Mouse (Mus musculus) lung, postnatal 0 days (tissue): ENCODE measurements around the gene Abhd12b. TPM values are rescaled to one million over a fixed set of nuclear protein-coding genes. Genes with fewer than 3 reads are reported as not detected.

ENCODE experiments used
- ATAC-seq: fragments of 200-750 bp; cut with Nextera tagmentation; 2 replicates; pipeline ENCODE4 v1.8.0; 2017; ENCODE audit warnings: moderate library complexity
- DNase-seq: peaks from one replicate; pipeline ENCODE4 v3.0.0-alpha.2; 2016; ENCODE audit warnings: low spot score
- H3K27ac ChIP-seq: fragments of 300-500 bp; sonication (generic); 2 replicates; pipeline ENCODE4 v1.5.1; 2014; ENCODE audit warnings: antibody characterized with exemption, mild to moderate bottlenecking, low read length, mixed read lengths
- H3K27me3 ChIP-seq: fragments of 300-500 bp; sonication (generic); replicated peaks from 2 replicates; pipeline ENCODE4 v1.6.1; 2014; ENCODE audit warnings: low read length, mixed read lengths; ENCODE audit not compliant: insufficient read depth
- H3K36me3 ChIP-seq: fragments of 300-500 bp; sonication (generic); 2 replicates; pipeline ENCODE4 v1.6.1; 2014; ENCODE audit warnings: low read length, mixed read lengths; ENCODE audit not compliant: insufficient read depth
- H3K4me1 ChIP-seq: fragments of 300-500 bp; sonication (generic); 2 replicates; pipeline ENCODE4 v1.6.1; 2014; ENCODE audit warnings: antibody characterized with exemption, low read depth, low read length, mixed read lengths; ENCODE audit not compliant: insufficient read depth
- H3K4me2 ChIP-seq: fragments of 300-500 bp; sonication (generic); replicated peaks from 2 replicates; pipeline ENCODE4 v1.6.1; 2014; ENCODE audit warnings: low read depth, mild to moderate bottlenecking, low read length, moderate library complexity, mixed read lengths
- H3K4me3 ChIP-seq: fragments of 300-500 bp; sonication (generic); 2 replicates; pipeline ENCODE4 v1.5.1; 2014; ENCODE audit warnings: low read depth, low read length
- H3K9ac ChIP-seq: fragments of 300-500 bp; sonication (generic); replicated peaks from 2 replicates; pipeline ENCODE4 v1.6.1; 2014; ENCODE audit warnings: low read depth, mild to moderate bottlenecking
- H3K9me3 ChIP-seq: fragments of 300-500 bp; sonication (generic); 2 replicates; pipeline ENCODE4 v1.6.1; 2016; ENCODE audit warnings: low read length, mixed read lengths
- CTCF ChIP-seq: IDR thresholded peaks from 2 replicates; pipeline ENCODE4 v1.5.1; 2016; ENCODE audit warnings: antibody characterized with exemption, mild to moderate bottlenecking
- EP300 ChIP-seq: IDR thresholded peaks from 2 replicates; pipeline ENCODE4 v1.6.1; 2016; ENCODE audit warnings: antibody characterized with exemption, mild to moderate bottlenecking, control low read depth
- WGBS: fragments of 180-500 bp; shearing (Covaris S2); extraction: QIAGEN DNeasy Blood & Tissue Kit; methylation state at CpG from one replicate; pipeline ENCODE4 v1.1.7; 2014; 5-methylcytosine and 5-hydroxymethylcytosine counted together
- polyA plus RNA-seq: library from polyadenylated mRNA; unstranded; fragments of >200 nt; fragmentation: Nextera tagmentation; extraction: Ambion mirVana; gene quantifications from 2 replicates; pipeline ENCODE4 v1.2.1, GENCODE M21; 2015

The Abhd12b gene
- polyA plus RNA-seq: 0.45 and 0.57 TPM in 2 replicates

DNA sequence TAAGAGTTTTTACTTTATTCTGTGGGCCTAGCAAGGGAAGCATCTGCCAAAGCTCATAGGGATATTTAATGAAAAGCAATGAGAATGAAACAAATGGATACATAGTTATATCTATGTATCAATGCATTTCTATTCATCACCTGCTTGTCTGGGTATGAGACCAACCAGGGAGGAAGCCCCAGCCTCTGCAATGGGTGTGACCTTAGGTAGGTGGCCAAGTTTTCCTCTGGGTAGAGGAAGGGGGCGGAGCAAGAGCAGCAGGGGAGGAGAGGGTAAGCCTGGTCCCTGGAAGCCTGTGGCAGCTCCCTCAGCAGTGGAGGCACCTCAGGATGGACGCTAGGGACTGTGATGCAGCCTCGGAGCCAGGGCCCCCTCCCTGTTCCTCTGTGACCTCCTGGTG is at the start of gene Abhd12b:
Abhd12b (plus strand) TSS at position 301 of the 400 bp plus-strand sequence.
- H3K4me2 ChIP-seq: no peak within 1 kb of the TSS
- 56% methylated on average over 3 of the region's 3 CpGs for WGBS
- H3K36me3 ChIP-seq: no peaks in the 10 kb centered on the region
- H3K4me1 ChIP-seq: peaks cover 1% of the 10 kb centered on the region; the same call in 1 of the 2 replicates
- no peak within 1 kb of the TSS for H3K9ac ChIP-seq
- no peak for ATAC-seq
- no peak for TF ChIP-seq EP300
- no peak for TF ChIP-seq CTCF
- no peak within 1 kb of the TSS for H3K4me3 ChIP-seq
- H3K9me3 ChIP-seq: no peaks in the 10 kb centered on the region
- H3K27me3 ChIP-seq: no peaks in the 10 kb centered on the region
- no peak within 1 kb of the TSS for H3K27ac ChIP-seq
- no peak for DNase-seq

- Histone ChIP-seq H3K27me3 (no peaks in the 10 kb centered on the region), H3K9ac (no peak overlapping the region), H3K36me3 (no peaks in the 10 kb centered on the region), H3K4me3 (no peak overlapping the region), H3K9me3 (no peaks in the 10 kb centered on the region), H3K27ac (no peak overlapping the region), H3K4me2 (no peak overlapping the region), H3K4me1 (0 out of 2 replicates have a peak, but pooled peaks cover 5% of the 10 kb centered on the region)
- DNase-seq (no peak), ATAC-seq (no peak)
- TF ChIP-seq CTCF: no peak
- no peak for TF ChIP-seq EP300
- 50% methylated on average over 4 of the region's 4 CpGs for WGBS
Measured at GRCm38 (mm10) chr12:70104199-70104598, 49.7 kb upstream of the Abhd12b start.

DNA sequence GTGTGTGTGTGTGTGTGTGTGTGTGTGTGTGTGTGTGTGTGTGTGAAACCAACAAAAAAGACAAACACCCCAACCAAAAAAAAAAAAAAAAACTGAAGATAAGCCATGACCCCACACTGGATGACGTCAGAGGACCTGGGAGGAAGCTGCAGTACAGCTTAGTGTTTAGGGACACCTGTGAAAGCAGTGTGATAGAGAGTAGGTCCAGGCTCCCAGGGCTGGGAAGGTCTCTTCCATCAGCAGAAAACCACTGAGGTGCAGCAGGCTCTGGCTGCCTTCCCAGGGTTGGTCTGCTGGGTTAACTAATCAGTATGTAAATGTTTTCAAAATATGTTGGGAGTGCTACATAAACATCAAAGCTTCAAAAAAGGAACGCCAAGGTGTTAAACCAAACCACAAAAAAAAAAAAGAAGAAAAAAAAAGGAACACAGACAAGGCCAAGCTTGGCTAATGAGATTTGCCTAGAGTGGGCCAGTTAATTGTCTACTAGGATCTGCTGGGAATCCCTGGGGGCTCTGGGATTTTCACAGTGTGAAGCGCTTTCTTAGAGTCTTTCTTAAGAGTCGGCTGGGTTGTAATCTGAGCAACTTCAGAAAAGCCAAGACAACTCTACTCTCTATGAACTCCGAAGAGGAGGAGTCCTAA is 49.0 kb upstream of the Abhd12b start:
- Histone ChIP-seq H3K9me3 (no peaks in the 10 kb centered on the region), H3K4me2 (no peak overlapping the region), H3K27me3 (no peaks in the 10 kb centered on the region), H3K27ac (no peak overlapping the region), H3K4me3 (no peak overlapping the region), H3K9ac (no peak overlapping the region), H3K4me1 (peaks cover 6% of the 10 kb centered on the region; the same call in 1 of the 2 replicates), H3K36me3 (no peaks in the 10 kb centered on the region)
- TF ChIP-seq EP300 (no peak), CTCF (no peak)
- DNase-seq: no peak
- 52% methylated on average over 5 of the region's 5 CpGs for WGBS
- ATAC-seq: no peak

DNA sequence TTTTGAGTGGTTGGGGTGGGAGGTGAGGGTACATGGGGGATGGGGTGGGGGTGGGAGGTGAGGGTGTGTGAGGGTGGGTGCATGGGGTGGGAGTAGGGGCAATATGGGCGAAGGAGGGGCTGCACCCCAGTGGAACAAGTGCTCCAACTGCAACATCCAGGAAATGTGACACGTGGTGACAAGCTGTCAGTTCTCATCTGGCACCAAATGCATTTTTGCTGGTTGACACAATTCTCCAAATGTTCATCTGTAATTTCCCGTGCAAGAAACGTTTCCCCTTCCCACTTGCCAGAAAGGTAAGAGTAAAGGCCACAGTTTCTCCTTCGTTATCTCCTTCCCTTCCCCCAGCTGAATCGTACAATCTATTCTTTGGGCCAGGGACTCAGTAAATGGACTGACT is 48.1 kb upstream of the Abhd12b start:
- Histone ChIP-seq H3K4me3 (no peak overlapping the region), H3K36me3 (no peaks in the 10 kb centered on the region), H3K9me3 (no peaks in the 10 kb centered on the region), H3K4me2 (no peak overlapping the region), H3K9ac (no peak overlapping the region), H3K27me3 (no peaks in the 10 kb centered on the region), H3K4me1 (peaks cover 15% of the 10 kb centered on the region; the same call in 1 of the 2 replicates), H3K27ac (no peak overlapping the region)
- no peak for TF ChIP-seq CTCF
- TF ChIP-seq EP300: no peak
- no peak for DNase-seq
- WGBS: 47% methylated on average over 6 of the region's 6 CpGs
- no peak for ATAC-seq

- WGBS: 67% methylated on average over 9 of the region's 9 CpGs
- no peak overlapping the region for H3K4me3 ChIP-seq
- H3K9ac ChIP-seq: no peak overlapping the region
- DNase-seq (no peak), ATAC-seq (no peak)
- no peaks in the 10 kb centered on the region for H3K36me3 ChIP-seq
- H3K4me1 ChIP-seq: peaks cover 16% of the 10 kb centered on the region; the same call in 1 of the 2 replicates
- no peaks in the 10 kb centered on the region for H3K9me3 ChIP-seq
- no peaks in the 10 kb centered on the region for H3K27me3 ChIP-seq
- no peak overlapping the region for H3K27ac ChIP-seq
- TF ChIP-seq EP300 (no peak), CTCF (no peak)
- H3K4me2 ChIP-seq: no peak overlapping the region
Measured at GRCm38 (mm10) chr12:70106508-70106907, 47.4 kb upstream of the Abhd12b start.

DNA sequence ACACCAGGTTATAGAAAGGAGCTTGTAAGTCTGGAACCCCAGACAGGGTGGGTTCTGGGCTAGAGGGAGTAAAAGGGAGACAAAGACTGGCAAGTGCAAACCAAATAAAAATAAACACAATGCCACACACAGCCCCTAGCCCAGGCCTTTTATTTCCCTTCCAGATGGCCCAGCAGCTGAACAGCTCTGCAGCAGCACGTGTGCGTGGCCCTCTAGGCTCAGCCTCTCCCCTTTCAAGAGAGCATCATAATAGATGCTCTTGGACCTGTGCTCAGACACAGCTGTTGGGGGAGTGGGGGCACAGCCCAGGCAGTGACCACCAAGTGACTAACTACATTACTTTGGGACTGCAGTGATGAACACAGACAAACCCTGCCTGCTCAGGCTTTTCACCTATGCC is 45.8 kb upstream of the Abhd12b start:
- Histone ChIP-seq H3K36me3 (no peaks in the 10 kb centered on the region), H3K4me1 (peaks cover 13% of the 10 kb centered on the region; the same call in 1 of the 2 replicates), H3K27me3 (no peaks in the 10 kb centered on the region), H3K9ac (no peak overlapping the region), H3K9me3 (no peaks in the 10 kb centered on the region), H3K27ac (no peak overlapping the region), H3K4me3 (no peak overlapping the region), H3K4me2 (no peak overlapping the region)
- 74% methylated on average over 2 of the region's 2 CpGs for WGBS
- TF ChIP-seq EP300 (no peak), CTCF (no peak)
- no peak for ATAC-seq
- no peak for DNase-seq
